Mouse (Mus musculus): ENCODE measurements around the gene Maf.

DNA sequence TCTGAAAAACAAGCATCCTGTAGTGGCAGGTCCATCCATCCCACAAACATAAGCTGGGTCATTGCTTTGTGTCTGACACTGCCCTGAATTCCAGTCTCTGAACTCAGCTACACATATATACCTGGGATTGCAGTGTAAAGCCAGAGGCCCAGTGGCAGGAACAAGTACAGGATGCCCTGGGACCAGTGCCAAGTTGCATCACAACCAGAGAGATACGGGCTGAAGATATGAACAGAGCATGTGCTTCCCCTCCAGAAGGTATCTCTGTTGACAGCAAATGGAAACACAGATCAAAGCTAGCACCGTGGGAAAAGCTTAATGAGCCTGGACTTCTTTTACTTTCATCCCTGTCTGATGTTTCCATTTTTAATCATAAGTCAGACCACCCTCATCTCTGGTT is 38.1 kb upstream of the Maf start:
- TF ChIP-seq HCFC1 (IDR thresholded peaks at IDR 0.05; ENCODE audit: borderline replicate concordance, insufficient read depth, low read length) (no peak), ZC3H11A (IDR thresholded peaks at IDR 0.05; ENCODE audit: borderline replicate concordance, low read depth, low read length) (no peak), ZNF384 (IDR thresholded peaks at IDR 0.05; ENCODE audit: low read depth, low read length) (no peak)
